Comparison of ENCODE assay signal across 12 mouse cellular contexts in genomic region chr11:52348724-52349123, GRCm38 (mm10). TPM values are rescaled to one million over a fixed set of nuclear protein-coding genes. Genes with fewer than 3 reads are reported as not detected.
A peak's percentile ranks its signal among the peaks of the same experiment; 100 is the strongest.
DNase-seq lines count a peak whose midpoint lies in the region; ATAC-seq and TF ChIP-seq lines count a peak whose summit lies in the region.
"Had no signal": no experiment of that assay in that cellular context is flagged by ENCODE, and none has a peak within 500 bp of the region (broad histone marks: within the 10 kb centered on the region; RNA-seq: fewer than 3 reads in every experiment).

No protein-coding gene starts in this region.

- H3K27me3 ChIP-seq in forebrain, embryonic 11.5 days (ENCODE audit: control insufficient read depth, insufficient read depth, low read length) = no peaks in the 10 kb centered on the region

- peak; percentile 56; the same call in 1 of the 2 replicates for TF ChIP-seq CTCF in bone marrow, adult 2 months (IDR thresholded peaks at IDR 0.05; ENCODE audit: control insufficient read depth, insufficient read depth, low read length)

- H3K4me1 ChIP-seq in bone marrow, adult 2 months (ENCODE audit: control insufficient read depth, insufficient read depth, low read length) = peaks cover 1% of the 10 kb centered on the region; the same call in 1 of the 2 replicates
- H3K4me1 ChIP-seq in forebrain, embryonic 11.5 days (replicated peaks; ENCODE audit: control insufficient read depth, insufficient read depth, low read length) = no peaks in the 10 kb centered on the region

- TF ChIP-seq POLR2A in bone marrow, adult 2 months (IDR thresholded peaks at IDR 0.05; ENCODE audit: borderline replicate concordance, control insufficient read depth, low read depth, low read length) = no peak

- no peak overlapping the region for H3K4me2 ChIP-seq in forebrain, embryonic 11.5 days (ENCODE audit: low read depth, low read length, severe bottlenecking)

- no peaks in the 10 kb centered on the region for H3K9me3 ChIP-seq in forebrain, embryonic 11.5 days (ENCODE audit: control insufficient read depth, low read length)
- H3K9me3 ChIP-seq: forebrain, embryonic 10.5 days had no signal

- no peak overlapping the region for H3K9ac ChIP-seq in forebrain, embryonic 11.5 days (ENCODE audit: low read length)

- no peak for ATAC-seq in forebrain, embryonic 11.5 days (replicated peaks; ENCODE audit: low FRiP score)
- ATAC-seq in monocyte, adult 5-6 weeks (replicated peaks; ENCODE audit: insufficient number of reproducible peaks, low FRiP score, low TSS enrichment, poor library complexity, severe bottlenecking) = no peak

- peak; percentile 27 for DNase-seq in kidney, adult 9 months
- no peak for DNase-seq in kidney, postnatal 36 days
- DNase-seq in thymus, postnatal 25 days = peak; percentile 46
- no peak for DNase-seq in thymus, postnatal 10 days (ENCODE audit: low spot score in 2 of 2)
- DNase-seq in urinary bladder, postnatal 4 days (ENCODE audit: low spot score in 2 of 2) = no peak
- DNase-seq in forebrain, embryonic 11.5 days (ENCODE audit: low spot score) = no peak
- DNase-seq: heart, adult 11 months; kidney, postnatal 25 days had no signal

- 71% methylated on average over 3 of the region's 3 CpGs for WGBS in bone marrow, adult 2 months
- 77% methylated on average over 3 of the region's 3 CpGs for WGBS in forebrain, embryonic 11.5 days

- H3K27ac ChIP-seq in bone marrow, adult 2 months (ENCODE audit: control insufficient read depth, insufficient read depth, low read depth, low read length, poor library complexity) = no peak overlapping the region
- H3K27ac ChIP-seq in forebrain, embryonic 11.5 days (ENCODE audit: low read depth, low read length) = no peak overlapping the region
- H3K27ac ChIP-seq: forebrain, embryonic 10.5 days; macrophage had no signal

- no peaks in the 10 kb centered on the region for H3K36me3 ChIP-seq in forebrain, embryonic 11.5 days (ENCODE audit: control insufficient read depth, insufficient read depth, low read length)
- H3K36me3 ChIP-seq: forebrain, embryonic 10.5 days had no signal

- H3K4me3 ChIP-seq in bone marrow, adult 2 months (replicated peaks; ENCODE audit: control insufficient read depth, low read depth, low read length) = no peak overlapping the region
- no peak overlapping the region for H3K4me3 ChIP-seq in forebrain, embryonic 11.5 days (ENCODE audit: low read depth, low read length)
- H3K4me3 ChIP-seq: forebrain, embryonic 10.5 days had no signal

RNA-seq across cellular contexts. Expression of gene Vdac1, which starts 11.9 kb away (rescaled TPM):
- 68.5 and 89.4 TPM in 2 replicates for polyA plus RNA-seq in bone marrow, adult 2 months (2011; ENCODE audit: insufficient read depth, insufficient read length, low replicate concordance, missing spikeins)
- 198 and 207 TPM in 2 replicates for polyA plus RNA-seq in forebrain, embryonic 11.5 days (2014; fragmentation: Nextera tagmentation; extraction: Ambion mirVana)
- 58.8 to 66.7 TPM (median 64.5 TPM) in 3 replicates for total RNA-seq in monocyte, adult 5-6 weeks (2017)

RNA-seq across cellular contexts. Expression of gene 9530068E07Rik, which starts 47.5 kb away (rescaled TPM):
- 13.4 and 29.2 TPM in 2 replicates for polyA plus RNA-seq in bone marrow, adult 2 months (2011; ENCODE audit: insufficient read depth, insufficient read length, low replicate concordance, missing spikeins)
- polyA plus RNA-seq in forebrain, embryonic 11.5 days (2014; fragmentation: Nextera tagmentation; extraction: Ambion mirVana) = 162 and 169 TPM in 2 replicates
- 65.4 to 88.6 TPM (median 68.4 TPM) in 3 replicates for total RNA-seq in monocyte, adult 5-6 weeks (2017)

Comparison
In these comparisons a context has a peak if more than half of its experiments do, and no peak if none do; other contexts are left out.
1. DNase-seq: peak in kidney, adult 9 months (single experiment) and thymus, postnatal 25 days (single experiment); none in kidney, postnatal 36 days (0 of 2), thymus, postnatal 10 days (0 of 2), urinary bladder, postnatal 4 days (0 of 2) and forebrain, embryonic 11.5 days (single experiment).